Mouse (Mus musculus) CH12.LX (cell line): ENCODE measurements around the gene Plekhf1. TPM values are rescaled to one million over a fixed set of nuclear protein-coding genes. Genes with fewer than 3 reads are reported as not detected.
A peak's percentile ranks its signal among the peaks of the same experiment; 100 is the strongest.

Experiments used
- DNase-seq: peaks from one replicate; pipeline ENCODE4 v3.0.0-alpha.2; 2013; ENCODE audit errors: extremely low read depth
- H3K27ac ChIP-seq: 2 replicates; pipeline ENCODE4 v1.5.1; 2012; ENCODE audit warnings: low read depth, mild to moderate bottlenecking, control low read depth, moderate library complexity; ENCODE audit not compliant: insufficient read depth
- H3K27me3 ChIP-seq: replicated peaks from 2 replicates; pipeline ENCODE3; 2012; ENCODE audit warnings: inconsistent platforms
- H3K36me3 ChIP-seq, 2 experiments: replicated peaks in 1 of 2; 2 replicates each; pipeline versions ENCODE3 to v1.6.1; 2012; ENCODE audit warnings: inconsistent platforms in 1 of 2, low read length in 1 of 2, mild to moderate bottlenecking in 1 of 2, mixed read lengths in 1 of 2, moderate library complexity in 1 of 2; ENCODE audit not compliant: control insufficient read depth in 1 of 2, insufficient read depth in 1 of 2
- H3K4me1 ChIP-seq, 2 experiments: 2 replicates each; pipeline ENCODE4 v1.6.1; 2012; ENCODE audit warnings: inconsistent platforms in 1 of 2, moderate library complexity in 1 of 2; ENCODE audit not compliant: insufficient read depth in 2 of 2, control insufficient read depth in 1 of 2
- H3K4me2 ChIP-seq: 2 replicates; pipeline ENCODE4 v1.6.1; 2012; ENCODE audit warnings: low read depth, mild to moderate bottlenecking, control low read depth; ENCODE audit not compliant: poor library complexity, insufficient read depth, severe bottlenecking
- H3K4me3 ChIP-seq, 3 experiments: fragments of 150-350 bp in 1 of 3; sonication (generic) in 1 of 3; replicated peaks in 1 of 3; 2 replicates each; pipeline versions ENCODE3 to v1.5.1; 2011 to 2012; ENCODE audit warnings: low read depth in 2 of 3, low read length in 2 of 3, mild to moderate bottlenecking in 2 of 3, moderate library complexity in 2 of 3, control low read depth in 1 of 3, improper control_type of control experiment in 1 of 3, inconsistent platforms in 1 of 3, mixed read lengths in 1 of 3; ENCODE audit not compliant: poor library complexity in 1 of 3
- H3K79me2 ChIP-seq: replicated peaks from 2 replicates; pipeline ENCODE4 v1.6.1; 2012; ENCODE audit warnings: mild to moderate bottlenecking, moderate library complexity; ENCODE audit not compliant: control insufficient read depth, poor library complexity, insufficient read depth, severe bottlenecking; ENCODE audit errors: extremely low read depth
- H3K9ac ChIP-seq: 2 replicates; pipeline ENCODE4 v1.6.1; 2012; ENCODE audit warnings: low read depth, mild to moderate bottlenecking, control low read depth, moderate library complexity; ENCODE audit not compliant: insufficient read depth
- H3K9me3 ChIP-seq: replicated peaks from 2 replicates; pipeline ENCODE3; 2012; ENCODE audit warnings: low read length, inconsistent platforms, mixed read lengths
- CHD1 ChIP-seq: IDR thresholded peaks from 2 replicates; pipeline ENCODE4 v1.6.1; 2012; ENCODE audit warnings: low read depth, low read length, improper control_type of control experiment, inconsistent platforms
- CHD2 ChIP-seq: IDR thresholded peaks from 2 replicates; pipeline ENCODE4 v1.6.1; 2011; ENCODE audit warnings: low read length, improper control_type of control experiment
- E2F4 ChIP-seq: IDR thresholded peaks from 2 replicates; pipeline ENCODE4 v1.6.1; 2011; ENCODE audit warnings: low read depth, low read length, improper control_type of control experiment; ENCODE audit not compliant: insufficient replicate concordance
- ELF1 ChIP-seq: IDR thresholded peaks from 2 replicates; pipeline ENCODE4 v1.6.1; 2014; ENCODE audit warnings: low read depth, mild to moderate bottlenecking, inconsistent platforms, low read length, improper control_type of control experiment
- EP300 ChIP-seq: IDR thresholded peaks from 2 replicates; pipeline ENCODE4 v1.6.1; 2011; ENCODE audit warnings: low read length, improper control_type of control experiment
- KAT2A ChIP-seq: IDR thresholded peaks from 2 replicates; pipeline ENCODE4 v1.6.1; 2012; ENCODE audit warnings: low read length, improper control_type of control experiment, inconsistent platforms; ENCODE audit not compliant: insufficient replicate concordance
- MAX ChIP-seq: IDR thresholded peaks from 2 replicates; pipeline ENCODE4 v1.6.1; 2011; ENCODE audit warnings: low read length, improper control_type of control experiment
- MEF2A ChIP-seq: IDR thresholded peaks from 2 replicates; pipeline ENCODE4 v1.6.1; 2014; ENCODE audit warnings: low read depth, mild to moderate bottlenecking, inconsistent platforms, low read length, improper control_type of control experiment, borderline replicate concordance
- NELFE ChIP-seq: IDR thresholded peaks from 2 replicates; pipeline ENCODE4 v1.6.1; 2011; ENCODE audit warnings: low read depth, low read length, improper control_type of control experiment
- POLR2A ChIP-seq: IDR thresholded peaks from 2 replicates; pipeline ENCODE4 v1.6.1; 2011; ENCODE audit warnings: low read depth, mild to moderate bottlenecking, improper control_type of control experiment, low read length
- RAD21 ChIP-seq: IDR thresholded peaks from 2 replicates; pipeline ENCODE4 v1.6.1; 2011; ENCODE audit warnings: low read depth, mild to moderate bottlenecking, low read length, improper control_type of control experiment, moderate library complexity
- SMC3 ChIP-seq: IDR thresholded peaks from 2 replicates; pipeline ENCODE4 v1.6.1; 2011; ENCODE audit warnings: low read depth, low read length, improper control_type of control experiment
- TBP ChIP-seq: conservative IDR thresholded peaks from 2 replicates; pipeline ENCODE4 v1.6.1; 2011; ENCODE audit warnings: low read depth, low read length, improper control_type of control experiment
- UBTF ChIP-seq: IDR thresholded peaks from 2 replicates; pipeline ENCODE4 v1.6.1; 2012; ENCODE audit warnings: low read depth, mild to moderate bottlenecking, inconsistent platforms, low read length, improper control_type of control experiment, moderate library complexity
- ZKSCAN1 ChIP-seq: IDR thresholded peaks from 2 replicates; pipeline ENCODE4 v1.6.1; 2012; ENCODE audit warnings: low read depth, inconsistent platforms, low read length, improper control_type of control experiment, borderline replicate concordance
- ZNF384 ChIP-seq: IDR thresholded peaks from 2 replicates; pipeline ENCODE4 v1.6.1; 2012; ENCODE audit warnings: low read depth, low read length, improper control_type of control experiment, inconsistent platforms
- dilution Hi-C: fragments of 300-500 bp; cut with MboI; formaldehyde crosslinking; loops from 2 replicates; pipeline ENCODE4 v1.14.3; 2020; ENCODE audit warnings: low sequenced_read_pairs; ENCODE audit not compliant: extremely low pct_unique_long_range_greater_than_20kb, extremely low pct_ligation_motif_present
- in situ Hi-C: fragments of 300-500 bp; cut with MboI; formaldehyde crosslinking; loops from 3 replicates; pipeline ENCODE4 v1.14.3; 2019; ENCODE audit warnings: low sequenced_read_pairs, low pct_ligation_motif_present, low pct_unique_long_range_greater_than_20kb, mixed read lengths
- polyA plus RNA-seq: library from polyadenylated mRNA; unstranded; fragments of >175 nt; gene quantifications from 2 replicates; pipeline ENCODE4 v1.2.1, GENCODE M21; 2012; ENCODE audit warnings: low read depth; ENCODE audit not compliant: insufficient read length
- total RNA-seq, 2 experiments: library from RNA; depleted of rRNA; stranded (reverse); fragments of 300-350 nt in 1 of 2; fragments of >200 nt in 1 of 2; gene quantifications; 2 replicates each; pipeline ENCODE4 v1.2.3; 2012 to 2014

Gene Plekhf1
- total and polyA plus RNA-seq, 3 experiments = 0.16 to 0.72 TPM; not detected in 1

GRCm38 (mm10) chr7:38212651-38213062 lies 15.2 kb downstream of the Plekhf1 start:
- TF ChIP-seq ZNF384 (peak; percentile 77), EP300 (no peak), UBTF (no peak)
- Histone ChIP-seq H3K79me2 (no peaks in the 10 kb centered on the region), H3K4me1 (peaks cover 14 to 32% of the 10 kb centered on the region in 2 experiments), H3K4me2 (no peak overlapping the region), H3K9me3 (no peaks in the 10 kb centered on the region), H3K27ac (no peak overlapping the region), H3K4me3 (no peak overlapping the region), H3K9ac (no peak overlapping the region), H3K36me3 (no peaks in the 10 kb centered on the region), H3K27me3 (peaks cover 1% of the 10 kb centered on the region)
- in situ Hi-C loops (no loop called here), dilution Hi-C loops (no loop called here)
- DNase-seq = no peak

- TF ChIP-seq POLR2A = no peak
- no peak for TF ChIP-seq RAD21
- no peak overlapping the region for H3K9ac ChIP-seq
- H3K4me3 ChIP-seq = no peak overlapping the region
- H3K4me1 ChIP-seq = peaks cover 2 to 21% of the 10 kb centered on the region in 2 experiments; a peak in 2 of 4 replicates
- H3K36me3 ChIP-seq = no peaks in the 10 kb centered on the region
- in situ Hi-C loops (loop anchor here (10.0 kb wide), 1 partner anchor 55 kb away; no protein-coding TSS in a partner anchor), dilution Hi-C loops (no loop called here)
- no peak for DNase-seq
- no peaks in the 10 kb centered on the region for H3K27me3 ChIP-seq
- H3K9me3 ChIP-seq = no peaks in the 10 kb centered on the region
- H3K4me2 ChIP-seq = no peak overlapping the region
- no peak overlapping the region for H3K27ac ChIP-seq
- H3K79me2 ChIP-seq = no peaks in the 10 kb centered on the region
Measured at GRCm38 (mm10) chr7:38209478-38210152, 18.2 kb downstream of the Plekhf1 start.

- TF ChIP-seq E2F4 (no peak), CHD2 (no peak), TBP (no peak), SMC3 (no peak), ZNF384 (no peak), POLR2A (no peak), ZKSCAN1 (no peak), KAT2A (no peak), NELFE (no peak), MAX (no peak), ELF1 (no peak), CHD1 (no peak), MEF2A (no peak)
- TF ChIP-seq, all 38 proteins: peak for 0
- Histone ChIP-seq H3K36me3 (no peaks in the 10 kb centered on the region), H3K27ac (no peak overlapping the region), H3K4me2 (no peak overlapping the region), H3K4me1 (peaks cover 0 to 15% of the 10 kb centered on the region in 2 experiments; a peak in 2 of 4 replicates), H3K27me3 (no peaks in the 10 kb centered on the region), H3K9ac (no peak overlapping the region), H3K9me3 (peaks cover 4% of the 10 kb centered on the region), H3K4me3 (no peak overlapping the region), H3K79me2 (no peaks in the 10 kb centered on the region)
- DNase-seq = no peak
- in situ Hi-C loops (loop anchor here (10.0 kb wide), 1 partner anchor 56 kb away; no protein-coding TSS in a partner anchor), dilution Hi-C loops (no loop called here)
Measured at GRCm38 (mm10) chr7:38208969-38209368, 18.8 kb downstream of the Plekhf1 start.
